Mouse (Mus musculus) midbrain, embryonic 11.5 days (tissue): ENCODE results near the gene Cry1. TPM values are rescaled to one million over a fixed set of nuclear protein-coding genes. Genes with fewer than 3 reads are reported as not detected.

ENCODE experiments used
- ATAC-seq: fragments of 200-750 bp; cut with Nextera tagmentation; 2 replicates; pipeline ENCODE4 v1.8.0; 2017; ENCODE audit warnings: moderate TSS enrichment, moderate library complexity; ENCODE audit not compliant: low FRiP score
- DNase-seq: peaks from one replicate; pipeline ENCODE4 v3.0.0; 2015; ENCODE audit warnings: low spot score; ENCODE audit errors: missing footprints
- H3K27ac ChIP-seq: fragments of 300-500 bp; sonication (generic); 2 replicates; pipeline ENCODE4 v1.5.1; 2014; ENCODE audit warnings: low read depth, low read length
- H3K27me3 ChIP-seq: fragments of 300-500 bp; sonication (generic); 2 replicates; pipeline ENCODE4 v1.6.1; 2014; ENCODE audit warnings: mild to moderate bottlenecking, low read length, moderate library complexity, mixed read lengths; ENCODE audit not compliant: control insufficient read depth, insufficient read depth
- H3K36me3 ChIP-seq: fragments of 300-500 bp; sonication (generic); 2 replicates; pipeline ENCODE4 v1.6.1; 2014; ENCODE audit warnings: mild to moderate bottlenecking, low read length, moderate library complexity, mixed read lengths; ENCODE audit not compliant: control insufficient read depth, insufficient read depth
- H3K4me1 ChIP-seq: fragments of 300-500 bp; sonication (generic); 2 replicates; pipeline ENCODE4 v1.6.1; 2014; ENCODE audit warnings: low read length; ENCODE audit not compliant: control insufficient read depth, insufficient read depth
- H3K4me2 ChIP-seq: fragments of 300-500 bp; sonication (generic); 2 replicates; pipeline ENCODE4 v1.6.1; 2014; ENCODE audit warnings: mild to moderate bottlenecking, moderate library complexity
- H3K4me3 ChIP-seq: fragments of 300-500 bp; sonication (generic); 2 replicates; pipeline ENCODE4 v1.5.1; 2014; ENCODE audit warnings: low read depth, low read length
- H3K9ac ChIP-seq: fragments of 300-500 bp; sonication (generic); 2 replicates; pipeline ENCODE4 v1.6.1; 2014; ENCODE audit warnings: low read length
- H3K9me3 ChIP-seq: fragments of 300-500 bp; sonication (generic); 2 replicates; pipeline ENCODE4 v1.6.1; 2016; ENCODE audit warnings: low read length; ENCODE audit not compliant: control insufficient read depth
- WGBS: fragments of 180-500 bp; shearing (Covaris S2); extraction: QIAGEN DNeasy Blood & Tissue Kit; methylation state at CpG from one replicate; pipeline ENCODE4 v1.1.7; 2014; 5-methylcytosine and 5-hydroxymethylcytosine counted together
- polyA plus RNA-seq: library from polyadenylated mRNA; unstranded; fragments of >200 nt; fragmentation: Nextera tagmentation; extraction: Ambion mirVana; gene quantifications from 2 replicates; pipeline ENCODE4 v1.2.1, GENCODE M21; 2014

The Cry1 gene
- polyA plus RNA-seq, 1 experiment from 2014 or later: 33.1 TPM

DNA sequence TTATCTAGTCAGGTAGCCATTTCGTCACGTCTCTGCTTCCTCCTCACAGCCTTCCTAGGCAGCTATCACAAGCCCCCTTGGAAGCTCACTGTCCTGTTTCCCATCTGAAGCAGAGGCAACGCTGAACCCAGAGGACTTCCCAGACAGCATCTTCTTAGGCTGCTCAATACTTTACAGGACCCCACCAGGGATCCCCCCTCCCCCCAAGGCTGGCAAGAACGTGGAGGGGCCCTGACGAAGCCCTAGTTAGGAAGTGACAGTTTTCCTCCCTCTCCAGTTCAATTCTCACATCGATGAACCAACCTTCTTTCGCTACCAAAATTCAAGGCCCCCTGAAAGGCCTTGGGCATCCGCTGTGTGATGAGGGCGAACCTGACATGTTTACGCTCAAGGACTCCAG, 83.0 kb downstream of the Cry1 start:
- Histone ChIP-seq H3K9ac (peak overlapping the region; percentile 89), H3K4me3 (peak overlapping the region; percentile 90), H3K4me2 (peak overlapping the region; percentile 92), H3K27ac (peak overlapping the region; percentile 70), H3K9me3 (no peaks in the 10 kb centered on the region), H3K27me3 (no peaks in the 10 kb centered on the region), H3K36me3 (no peaks in the 10 kb centered on the region), H3K4me1 (peaks cover 12% of the 10 kb centered on the region)
- DNase-seq: no peak
- 3% methylated on average over 10 of the region's 10 CpGs for WGBS
- ATAC-seq: peak; percentile 43

Other genes starting within 250 kb of the Cry1 start
- 1.2 TPM in 2 replicates for gene Fhl4, start 82.6 kb downstream of the Cry1 start, polyA plus RNA-seq
- 51.7 and 62.1 TPM in 2 replicates for gene Tmem263, start 82.4 kb downstream of the Cry1 start, polyA plus RNA-seq
- gene Mterf2, start 57.0 kb downstream of the Cry1 start, polyA plus RNA-seq: 37.2 and 39.2 TPM in 2 replicates
- gene Btbd11, start 201.8 kb upstream of the Cry1 start, polyA plus RNA-seq: 8.2 and 8.8 TPM in 2 replicates